Mouse (Mus musculus): Measurements from ENCODE around the gene Slc16a5.

DNA sequence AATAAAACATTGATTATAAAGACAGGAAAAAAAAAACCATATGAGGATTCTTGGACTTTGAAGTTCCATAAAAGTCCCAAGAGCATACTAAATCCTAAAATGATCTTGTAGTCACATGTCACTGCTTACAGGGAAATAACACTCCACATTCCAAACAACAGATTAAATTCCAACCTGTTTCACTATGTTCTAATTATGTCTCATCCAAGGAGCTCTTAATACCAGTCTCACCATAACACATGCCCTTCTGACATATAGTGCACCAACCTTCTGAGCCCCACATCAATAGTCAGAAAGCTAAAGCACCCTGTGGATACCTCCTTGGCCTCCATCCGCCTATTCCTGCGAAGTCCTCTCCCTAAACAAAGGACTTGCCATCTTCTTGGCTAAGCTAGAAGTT lies 57.9 kb downstream of the Slc16a5 start:
- TF ChIP-seq GATA1 (IDR thresholded peaks at IDR 0.05; ENCODE audit: borderline replicate concordance, low read length) (no peak), FLI1 (IDR thresholded peaks at IDR 0.05; ENCODE audit: low read length) (no peak)
